Mouse (Mus musculus): Measurements from ENCODE around the gene Ssbp4.

DNA sequence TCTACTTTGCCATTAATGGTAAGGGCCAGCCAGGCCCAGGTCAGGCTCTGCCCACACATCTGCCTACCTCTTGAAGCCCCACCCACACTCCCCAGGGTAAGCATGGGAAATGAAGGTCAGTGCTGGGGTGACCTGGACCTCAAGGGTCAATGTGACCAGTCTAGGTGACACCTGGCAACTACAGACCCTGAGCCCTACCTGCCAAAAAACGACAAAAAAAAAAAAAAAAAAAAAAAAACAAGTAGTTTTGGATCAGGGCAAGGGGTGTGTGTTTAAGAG, 39.4 kb upstream of the Ssbp4 start:
- no peak for TF ChIP-seq POLR2A (IDR thresholded peaks at IDR 0.05; ENCODE audit: insufficient read length, low read depth)
- no peak for TF ChIP-seq MAX (IDR thresholded peaks at IDR 0.05; ENCODE audit: low read depth)
- TF ChIP-seq MYOD1 (IDR thresholded peaks at IDR 0.05; ENCODE audit: control insufficient read depth in 1 of 3, insufficient read length in 2 of 3, low read depth in 2 of 3) = no peak
- TF ChIP-seq POLR2AphosphoS2 (IDR thresholded peaks at IDR 0.05; ENCODE audit: insufficient read length, low read depth) = no peak
- TF ChIP-seq USF1 (IDR thresholded peaks at IDR 0.05; ENCODE audit: low read depth) = no peak
- TF ChIP-seq TCF12 (IDR thresholded peaks at IDR 0.05; ENCODE audit: insufficient read depth, poor library complexity, severe bottlenecking) = no peak

Data from myocyte (in vitro differentiated cells).